Mouse (Mus musculus) small intestine, adult 2 months (tissue): Measurements from ENCODE around the gene Fnip2.

Source experiments
- CTCF ChIP-seq: fragments of 200-500 bp; IDR thresholded peaks from 2 replicates; pipeline ENCODE4 v1.5.1; 2012; ENCODE audit warnings: low read depth, mild to moderate bottlenecking, control low read depth, inconsistent platforms, low read length, moderate library complexity, mixed read lengths; ENCODE audit not compliant: insufficient replicate concordance, insufficient read length; ENCODE audit errors: extremely low read depth
- POLR2A ChIP-seq: fragments of 200-500 bp; IDR thresholded peaks from 2 replicates; pipeline ENCODE4 v1.6.1; 2012; ENCODE audit warnings: low read depth, mild to moderate bottlenecking, control low read depth, inconsistent platforms, low read length, moderate library complexity

GRCm38 (mm10) chr3:79491614-79492013 lies 76.0 kb downstream of the Fnip2 start:
- TF ChIP-seq CTCF (no peak), POLR2A (no peak)
